Mouse (Mus musculus) thymus, postnatal 10 days (tissue): ENCODE results near the gene Grin2c.

Source experiments
- DNase-seq, 2 experiments: peaks; one replicate each; pipeline ENCODE4 v3.0.0; 2021; ENCODE audit warnings: low spot score in 2 of 2

The Grin2c gene

GRCm38 (mm10) chr11:115267061-115267883 is at the start of gene Grin2c:
Gene Grin2c (minus strand): TSS chr11:115267243.
- no peak for DNase-seq

GRCm38 (mm10) chr11:115314249-115314648 is 47.2 kb upstream of the Grin2c start:
- no peak for DNase-seq

- no peak for DNase-seq
These were observed 41.7 kb upstream of the Grin2c start for GRCm38 (mm10) chr11:115308781-115309180.

GRCm38 (mm10) chr11:115306863-115307262 is 39.8 kb upstream of the Grin2c start, which contains the start of gene Otop2:
Gene Otop2 (plus strand): TSS chr11:115307163.
- DNase-seq, result no peak

- no peak for DNase-seq
These were observed 36.1 kb upstream of the Grin2c start for GRCm38 (mm10) chr11:115303167-115303566.

- DNase-seq, result no peak
These were observed 34.3 kb upstream of the Grin2c start for GRCm38 (mm10) chr11:115301351-115301750.

- DNase-seq, result no peak
These were observed 33.7 kb upstream of the Grin2c start for GRCm38 (mm10) chr11:115300745-115301144.

GRCm38 (mm10) chr11:115298160-115298559 is 31.1 kb upstream of the Grin2c start:
- no peak for DNase-seq

- peak; percentile 61 to 78 for DNase-seq
These were observed 30.3 kb upstream of the Grin2c start, which contains the start of gene Fads6 for GRCm38 (mm10) chr11:115297214-115297826. Gene Fads6 (minus strand): TSS chr11:115297663.

- no peak for DNase-seq
These were observed 29.6 kb upstream of the Grin2c start for GRCm38 (mm10) chr11:115296471-115297210.

GRCm38 (mm10) chr11:115295939-115296338 is 28.9 kb upstream of the Grin2c start:
- no peak for DNase-seq

- no peak for DNase-seq
These were observed 25.8 kb upstream of the Grin2c start for GRCm38 (mm10) chr11:115292631-115293375.

GRCm38 (mm10) chr11:115291503-115291902 is 24.5 kb upstream of the Grin2c start:
- DNase-seq, result no peak

- DNase-seq, result no peak
These were observed 23.9 kb upstream of the Grin2c start for GRCm38 (mm10) chr11:115290919-115291318.

GRCm38 (mm10) chr11:115290314-115290713 is 23.3 kb upstream of the Grin2c start:
- no peak for DNase-seq

- DNase-seq, result no peak
These were observed 22.8 kb upstream of the Grin2c start for GRCm38 (mm10) chr11:115289885-115290284.

GRCm38 (mm10) chr11:115288305-115288704 is 21.3 kb upstream of the Grin2c start:
- no peak for DNase-seq

- no peak for DNase-seq
These were observed 20.3 kb upstream of the Grin2c start for GRCm38 (mm10) chr11:115287386-115287785.

- no peak for DNase-seq
These were observed 19.4 kb upstream of the Grin2c start for GRCm38 (mm10) chr11:115286201-115286993.

- no peak for DNase-seq
These were observed 18.2 kb upstream of the Grin2c start for GRCm38 (mm10) chr11:115285282-115285681.
